Mouse (Mus musculus): ENCODE results near the gene Helz. TPM values are rescaled to one million over a fixed set of nuclear protein-coding genes. Genes with fewer than 3 reads are reported as not detected.

Gene Helz
- polyA plus RNA-seq, 1 experiment = 75.2 TPM

- no peak overlapping the region for H3K27ac ChIP-seq (ENCODE audit: insufficient read depth, low read length)
- peaks cover 62% of the 10 kb centered on the region for H3K36me3 ChIP-seq (ENCODE audit: control insufficient read depth, insufficient read depth, low read length, poor library complexity, severe bottlenecking)
- no peak overlapping the region for H3K9ac ChIP-seq (ENCODE audit: low read depth, poor library complexity, severe bottlenecking)
- H3K4me3 ChIP-seq (ENCODE audit: low read depth, low read length) = no peak overlapping the region
- no peak for TF ChIP-seq CTCF (IDR thresholded peaks at IDR 0.05; ENCODE audit: low read depth, low read length)
- no peak for TF ChIP-seq EP300 (IDR thresholded peaks at IDR 0.05; ENCODE audit: insufficient read depth, low read depth, low read length)
- TF ChIP-seq POLR2A (IDR thresholded peaks at IDR 0.05; ENCODE audit: insufficient read depth, low read length) = no peak
- H3K9me3 ChIP-seq (replicated peaks; ENCODE audit: control insufficient read depth, insufficient read depth, low read length, poor library complexity, severe bottlenecking) = no peaks in the 10 kb centered on the region
- H3K27me3 ChIP-seq (ENCODE audit: control insufficient read depth, insufficient read depth, low read length, poor library complexity, severe bottlenecking) = no peaks in the 10 kb centered on the region
- no peaks in the 10 kb centered on the region for H3K4me1 ChIP-seq (ENCODE audit: control insufficient read depth, insufficient read depth, low read length)
Measured at GRCm38 (mm10) chr11:107668977-107669376, 121.2 kb downstream of the Helz start.

GRCm38 (mm10) chr11:107674006-107674405 is 126.3 kb downstream of the Helz start:
- TF ChIP-seq EP300 (IDR thresholded peaks at IDR 0.05; ENCODE audit: insufficient read depth, low read depth, low read length) = no peak
- TF ChIP-seq CTCF (IDR thresholded peaks at IDR 0.05; ENCODE audit: low read depth, low read length) = no peak
- TF ChIP-seq POLR2A (IDR thresholded peaks at IDR 0.05; ENCODE audit: insufficient read depth, low read length) = no peak
- no peaks in the 10 kb centered on the region for H3K27me3 ChIP-seq (ENCODE audit: control insufficient read depth, insufficient read depth, low read length, poor library complexity, severe bottlenecking)
- H3K36me3 ChIP-seq (ENCODE audit: control insufficient read depth, insufficient read depth, low read length, poor library complexity, severe bottlenecking) = peaks cover 40% of the 10 kb centered on the region
- H3K9me3 ChIP-seq (replicated peaks; ENCODE audit: control insufficient read depth, insufficient read depth, low read length, poor library complexity, severe bottlenecking) = no peaks in the 10 kb centered on the region
- H3K4me3 ChIP-seq (ENCODE audit: low read depth, low read length) = no peak overlapping the region
- H3K27ac ChIP-seq (ENCODE audit: insufficient read depth, low read length) = no peak overlapping the region
- no peaks in the 10 kb centered on the region for H3K4me1 ChIP-seq (ENCODE audit: control insufficient read depth, insufficient read depth, low read length)
- no peak overlapping the region for H3K9ac ChIP-seq (ENCODE audit: low read depth, poor library complexity, severe bottlenecking)

DNA sequence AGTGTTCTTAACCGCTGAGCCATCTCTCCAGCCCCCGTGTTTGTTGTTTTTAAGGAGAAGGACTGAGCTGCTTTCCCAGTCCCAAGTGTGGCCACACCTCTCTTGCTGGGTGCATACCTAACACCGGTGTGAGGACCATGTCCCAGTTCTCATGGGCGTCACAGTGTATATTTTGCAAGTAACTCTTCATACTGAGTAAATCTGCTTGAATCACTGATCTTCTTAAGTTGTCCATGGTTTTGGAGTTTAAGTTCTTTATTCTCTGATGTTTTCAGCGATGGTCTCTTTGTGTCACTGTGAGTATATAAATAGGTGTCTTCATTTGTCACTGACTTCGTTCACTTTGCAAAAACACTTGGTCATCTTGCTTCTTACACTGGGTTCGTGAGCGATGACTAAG is 126.9 kb downstream of the Helz start:
- H3K27me3 ChIP-seq (ENCODE audit: control insufficient read depth, insufficient read depth, low read length, poor library complexity, severe bottlenecking) = no peaks in the 10 kb centered on the region
- TF ChIP-seq EP300 (IDR thresholded peaks at IDR 0.05; ENCODE audit: insufficient read depth, low read depth, low read length) = no peak
- TF ChIP-seq POLR2A (IDR thresholded peaks at IDR 0.05; ENCODE audit: insufficient read depth, low read length) = no peak
- TF ChIP-seq CTCF (IDR thresholded peaks at IDR 0.05; ENCODE audit: low read depth, low read length) = no peak
- no peak overlapping the region for H3K4me3 ChIP-seq (ENCODE audit: low read depth, low read length)
- no peak overlapping the region for H3K27ac ChIP-seq (ENCODE audit: insufficient read depth, low read length)
- no peaks in the 10 kb centered on the region for H3K9me3 ChIP-seq (replicated peaks; ENCODE audit: control insufficient read depth, insufficient read depth, low read length, poor library complexity, severe bottlenecking)
- peaks cover 40% of the 10 kb centered on the region for H3K36me3 ChIP-seq (ENCODE audit: control insufficient read depth, insufficient read depth, low read length, poor library complexity, severe bottlenecking)
- no peak overlapping the region for H3K9ac ChIP-seq (ENCODE audit: low read depth, poor library complexity, severe bottlenecking)
- no peaks in the 10 kb centered on the region for H3K4me1 ChIP-seq (ENCODE audit: control insufficient read depth, insufficient read depth, low read length)

GRCm38 (mm10) chr11:107675246-107675645 is 127.5 kb downstream of the Helz start:
- Histone ChIP-seq H3K4me3 (ENCODE audit: low read depth, low read length) (no peak overlapping the region), H3K36me3 (ENCODE audit: control insufficient read depth, insufficient read depth, low read length, poor library complexity, severe bottlenecking) (peaks cover 33% of the 10 kb centered on the region), H3K9ac (ENCODE audit: low read depth, poor library complexity, severe bottlenecking) (no peak overlapping the region), H3K27me3 (ENCODE audit: control insufficient read depth, insufficient read depth, low read length, poor library complexity, severe bottlenecking) (no peaks in the 10 kb centered on the region), H3K4me1 (ENCODE audit: control insufficient read depth, insufficient read depth, low read length) (no peaks in the 10 kb centered on the region), H3K27ac (ENCODE audit: insufficient read depth, low read length) (no peak overlapping the region), H3K9me3 (replicated peaks; ENCODE audit: control insufficient read depth, insufficient read depth, low read length, poor library complexity, severe bottlenecking) (no peaks in the 10 kb centered on the region)
- no peak for TF ChIP-seq EP300 (IDR thresholded peaks at IDR 0.05; ENCODE audit: insufficient read depth, low read depth, low read length)
- TF ChIP-seq CTCF (IDR thresholded peaks at IDR 0.05; ENCODE audit: low read depth, low read length) = no peak
- TF ChIP-seq POLR2A (IDR thresholded peaks at IDR 0.05; ENCODE audit: insufficient read depth, low read length) = no peak

DNA sequence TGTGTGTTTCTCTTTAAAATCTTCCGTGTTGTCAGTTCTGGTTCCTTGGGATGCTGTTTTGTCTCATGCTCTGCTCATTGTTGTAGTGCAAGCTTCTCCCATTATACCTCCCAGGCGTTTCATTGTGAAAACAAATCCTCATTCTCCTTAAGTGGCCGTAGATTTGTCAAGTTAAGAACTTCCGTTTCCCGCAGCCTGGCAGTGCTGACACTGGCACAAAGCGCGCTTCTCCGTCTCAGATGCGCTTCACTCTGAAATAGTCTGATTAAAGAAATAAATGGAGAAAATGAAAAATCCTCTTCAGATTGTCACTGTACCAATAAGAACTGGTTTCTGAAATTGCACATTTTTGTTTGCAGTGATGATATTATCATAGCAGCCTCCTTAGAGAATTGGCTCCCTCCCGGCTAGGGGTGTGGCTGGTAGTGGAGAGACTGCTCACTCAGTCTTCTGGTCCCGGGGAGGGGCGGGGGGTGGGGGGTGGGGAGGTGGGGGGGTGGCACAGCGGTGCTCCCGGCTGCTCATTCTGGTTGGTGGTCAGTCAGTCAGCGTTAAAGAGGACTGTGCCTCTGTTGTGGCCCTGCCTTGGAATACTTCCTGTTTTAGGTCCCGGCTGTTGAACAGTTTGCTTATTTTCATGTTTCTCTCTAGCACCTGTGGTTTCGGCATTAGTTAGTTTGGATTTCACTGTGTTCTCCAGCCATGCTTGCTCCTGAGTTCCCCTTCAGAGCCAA is 128.6 kb downstream of the Helz start:
- no peak overlapping the region for H3K9ac ChIP-seq (ENCODE audit: low read depth, poor library complexity, severe bottlenecking)
- no peaks in the 10 kb centered on the region for H3K4me1 ChIP-seq (ENCODE audit: control insufficient read depth, insufficient read depth, low read length)
- no peak overlapping the region for H3K27ac ChIP-seq (ENCODE audit: insufficient read depth, low read length)
- peaks cover 23% of the 10 kb centered on the region for H3K36me3 ChIP-seq (ENCODE audit: control insufficient read depth, insufficient read depth, low read length, poor library complexity, severe bottlenecking)
- no peaks in the 10 kb centered on the region for H3K27me3 ChIP-seq (ENCODE audit: control insufficient read depth, insufficient read depth, low read length, poor library complexity, severe bottlenecking)
- H3K9me3 ChIP-seq (replicated peaks; ENCODE audit: control insufficient read depth, insufficient read depth, low read length, poor library complexity, severe bottlenecking) = no peaks in the 10 kb centered on the region
- TF ChIP-seq CTCF (IDR thresholded peaks at IDR 0.05; ENCODE audit: low read depth, low read length) = no peak
- TF ChIP-seq POLR2A (IDR thresholded peaks at IDR 0.05; ENCODE audit: insufficient read depth, low read length) = no peak
- TF ChIP-seq EP300 (IDR thresholded peaks at IDR 0.05; ENCODE audit: insufficient read depth, low read depth, low read length) = no peak
- no peak overlapping the region for H3K4me3 ChIP-seq (ENCODE audit: low read depth, low read length)

- Histone ChIP-seq H3K36me3 (ENCODE audit: control insufficient read depth, insufficient read depth, low read length, poor library complexity, severe bottlenecking) (peaks cover 3% of the 10 kb centered on the region; the same call in 1 of the 2 replicates), H3K4me3 (ENCODE audit: low read depth, low read length) (no peak overlapping the region), H3K9me3 (replicated peaks; ENCODE audit: control insufficient read depth, insufficient read depth, low read length, poor library complexity, severe bottlenecking) (no peaks in the 10 kb centered on the region), H3K4me1 (ENCODE audit: control insufficient read depth, insufficient read depth, low read length) (no peaks in the 10 kb centered on the region), H3K27ac (ENCODE audit: insufficient read depth, low read length) (0 out of 2 replicates have a peak overlapping the region, but pooled peaks have one; percentile 23), H3K9ac (ENCODE audit: low read depth, poor library complexity, severe bottlenecking) (no peak overlapping the region), H3K27me3 (ENCODE audit: control insufficient read depth, insufficient read depth, low read length, poor library complexity, severe bottlenecking) (no peaks in the 10 kb centered on the region)
- TF ChIP-seq CTCF (IDR thresholded peaks at IDR 0.05; ENCODE audit: low read depth, low read length) = no peak
- no peak for TF ChIP-seq EP300 (IDR thresholded peaks at IDR 0.05; ENCODE audit: insufficient read depth, low read depth, low read length)
- no peak for TF ChIP-seq POLR2A (IDR thresholded peaks at IDR 0.05; ENCODE audit: insufficient read depth, low read length)
Measured at GRCm38 (mm10) chr11:107682694-107683355, 135.1 kb downstream of the Helz start.

Measured in ES-Bruce4 (cell line).